Mouse (Mus musculus) neural tube, embryonic 10.5 days (tissue): ENCODE results near the gene Apof.

Source experiments
- DNase-seq: peaks from one replicate; pipeline ENCODE4 v3.0.0-alpha.2; 2017; ENCODE audit warnings: low spot score; ENCODE audit errors: extremely low spot score

Gene Apof

GRCm38 (mm10) chr10:128298243-128298642 is 29.8 kb downstream of the Apof start:
- DNase-seq: no peak

- DNase-seq: no peak
Observed at GRCm38 (mm10) chr10:128298702-128299171, 30.3 kb downstream of the Apof start, which contains the start of gene Il23a. TSS of gene Il23a (minus strand) at chr10:128298752.

- peak; percentile 16 for DNase-seq
Observed at GRCm38 (mm10) chr10:128302357-128302756, 33.9 kb downstream of the Apof start.

- no peak for DNase-seq
Observed at GRCm38 (mm10) chr10:128302785-128303125, 34.3 kb downstream of the Apof start.

- DNase-seq: peak; percentile 99
Observed at GRCm38 (mm10) chr10:128303126-128304021, 34.9 kb downstream of the Apof start, which contains the start of gene Pan2. TSS of gene Pan2 (plus strand) at chr10:128303335.

- no peak for DNase-seq
Observed at GRCm38 (mm10) chr10:128309654-128310053, 41.2 kb downstream of the Apof start.

- DNase-seq: no peak
Observed at GRCm38 (mm10) chr10:128310177-128310576, 41.7 kb downstream of the Apof start.

- DNase-seq: no peak
Observed at GRCm38 (mm10) chr10:128310902-128311301, 42.4 kb downstream of the Apof start.

GRCm38 (mm10) chr10:128315578-128315977 is 47.1 kb downstream of the Apof start:
- DNase-seq: no peak
